Mouse (Mus musculus) gastrocnemius, adult 8-10 months (tissue): ENCODE measurements at regions not wholly inside any gene's neighbourhood (a gene's known extent, or its start where the extent isn't known, plus 50 kb on each side); places are given as distances from the start of the nearest gene placed in this dataset.

Source experiments
- DNase-seq, 2 experiments: peaks; one replicate each; pipeline ENCODE4 v3.0.0; 2022; ENCODE audit warnings: low spot score in 2 of 2

DNA sequence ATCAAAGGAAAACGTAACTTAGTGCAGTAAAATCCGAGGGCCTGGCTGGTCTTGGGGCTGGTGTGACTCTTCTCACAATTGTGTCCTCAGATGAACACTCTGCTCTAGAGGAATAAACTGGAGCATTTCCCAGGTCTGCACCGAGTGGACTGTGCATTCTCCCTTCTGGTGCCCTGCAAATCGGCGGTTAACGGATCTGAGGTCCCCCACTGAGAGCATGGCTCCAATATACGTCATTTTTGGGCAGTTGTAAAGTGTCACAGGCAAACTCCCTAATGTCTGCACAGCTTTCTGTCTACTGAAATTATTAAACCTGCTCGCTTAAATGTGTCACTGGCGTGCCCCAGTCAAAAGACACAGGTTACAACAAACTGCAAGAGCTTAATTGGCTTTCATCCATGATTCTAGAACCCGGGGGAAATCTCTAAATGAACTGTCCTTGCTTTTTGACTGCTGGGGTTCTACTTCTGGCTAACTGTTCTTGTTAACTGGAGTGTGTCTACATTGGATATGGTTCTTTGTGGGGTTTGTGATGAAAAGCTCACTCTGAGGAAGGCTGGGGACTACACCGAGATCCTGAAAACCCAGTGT lies 93.7 kb upstream of the Gm47985 start:
- DNase-seq, result no peak

DNA sequence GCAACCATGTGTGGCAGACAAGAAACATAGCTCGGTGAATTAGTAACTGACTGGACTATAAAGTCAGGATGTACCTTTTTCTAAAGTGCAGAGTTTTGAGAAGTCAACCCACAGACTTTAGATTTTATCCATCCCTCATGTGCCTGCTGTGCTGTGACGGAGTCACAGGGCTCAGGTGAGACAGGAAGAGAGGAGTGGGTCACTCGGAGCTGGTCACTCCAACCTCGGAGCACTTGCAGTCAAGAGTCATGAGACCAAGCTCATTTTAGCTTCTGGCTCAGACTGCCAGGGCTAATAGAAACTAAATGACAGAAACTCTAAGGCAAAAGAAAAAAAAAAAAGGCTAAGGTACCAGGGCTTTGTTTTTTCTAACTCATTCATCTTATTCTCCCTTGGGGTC lies 90.3 kb upstream of the Gm47985 start:
- no peak for DNase-seq

DNA sequence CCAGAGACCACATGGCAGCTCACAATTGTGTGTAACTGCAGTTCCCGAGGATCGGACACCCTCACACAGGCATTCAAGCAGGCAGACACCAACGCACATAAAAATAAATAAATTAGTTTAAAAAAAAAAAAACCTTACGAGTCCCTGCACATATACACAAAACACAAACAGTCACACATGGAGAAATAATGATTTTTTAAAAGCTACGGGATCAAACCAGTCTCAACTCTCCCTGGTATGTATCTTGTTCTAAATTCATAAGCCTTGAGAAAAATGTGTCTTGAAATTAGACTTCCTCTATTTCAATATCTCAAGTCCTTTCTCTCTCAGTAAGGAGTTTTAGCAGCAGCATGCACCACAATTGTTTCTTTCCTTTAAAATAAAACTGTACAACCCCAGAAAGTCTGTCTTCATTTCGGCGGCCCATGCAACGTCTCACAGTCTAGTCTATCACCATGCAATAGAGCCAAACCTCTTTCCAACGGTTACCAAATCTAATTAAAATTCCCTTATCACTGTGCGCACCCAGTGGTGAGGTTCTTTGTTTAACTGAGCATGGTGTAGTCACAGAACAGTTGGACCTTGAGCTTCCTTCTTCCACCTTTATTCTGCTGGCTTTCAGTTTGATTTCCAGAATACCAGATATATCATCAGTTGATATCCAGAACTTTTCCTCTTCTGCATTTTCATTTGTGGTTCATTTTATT lies 86.8 kb upstream of the Gm47985 start:
- no peak for DNase-seq

DNA sequence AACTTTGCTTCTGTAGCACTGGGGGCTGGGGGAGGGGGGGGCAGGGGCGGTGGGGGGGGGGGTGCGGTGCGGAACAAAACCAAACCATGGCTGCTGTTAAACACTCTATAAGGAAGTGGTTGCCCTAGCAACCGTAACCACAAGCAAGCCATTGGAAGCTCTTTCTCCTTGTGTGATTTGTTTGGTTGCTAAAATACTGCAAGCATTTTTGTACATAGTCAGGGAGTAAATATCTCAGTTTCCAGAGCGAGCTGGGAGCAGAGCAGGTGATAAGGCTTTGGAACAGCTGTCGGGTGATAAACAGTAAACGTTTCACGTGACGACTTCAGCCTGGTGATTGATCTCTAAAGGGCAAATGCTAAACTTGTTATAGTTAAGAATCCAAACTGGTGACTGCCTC lies 86.3 kb upstream of the Gm47985 start:
- DNase-seq, result no peak

DNA sequence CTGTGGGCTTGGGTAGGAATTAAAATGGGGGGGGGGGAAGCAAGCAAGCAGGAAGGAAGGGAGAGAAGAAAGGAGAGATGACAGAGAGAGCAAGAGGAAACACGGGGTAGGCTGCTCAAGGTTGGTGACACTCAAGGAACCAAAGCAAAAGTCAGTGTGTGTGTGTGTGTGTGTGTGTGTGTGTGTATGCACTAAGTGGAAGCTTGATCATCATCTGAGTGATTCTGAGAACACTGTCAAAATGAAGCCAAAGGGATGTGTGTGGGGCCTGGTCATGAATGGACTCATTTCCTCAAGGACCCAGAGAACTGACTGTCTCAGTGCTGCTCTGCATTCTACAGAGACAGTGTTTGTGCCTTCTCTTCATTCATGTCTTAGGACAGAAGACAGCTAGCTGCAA lies 84.8 kb upstream of the Gm47985 start:
- no peak for DNase-seq

DNA sequence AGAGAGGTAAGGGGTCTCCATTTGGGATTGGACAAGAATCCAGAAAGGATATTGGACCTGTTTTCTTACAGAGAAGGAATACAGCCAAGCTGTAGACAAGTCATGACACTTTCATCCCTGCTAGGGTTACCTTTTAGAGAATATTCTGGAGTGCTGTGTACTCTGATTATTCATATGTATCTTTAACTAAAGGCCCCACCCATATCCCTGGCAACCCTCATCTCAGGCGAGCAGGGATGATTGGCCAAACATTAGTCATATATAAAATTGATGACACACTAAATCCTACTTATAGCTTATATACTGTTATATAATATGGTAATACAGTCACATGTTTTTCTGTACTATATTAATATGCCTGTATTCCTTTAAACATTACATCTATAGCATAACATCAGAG lies 83.6 kb upstream of the Gm47985 start:
- DNase-seq, result no peak

DNA sequence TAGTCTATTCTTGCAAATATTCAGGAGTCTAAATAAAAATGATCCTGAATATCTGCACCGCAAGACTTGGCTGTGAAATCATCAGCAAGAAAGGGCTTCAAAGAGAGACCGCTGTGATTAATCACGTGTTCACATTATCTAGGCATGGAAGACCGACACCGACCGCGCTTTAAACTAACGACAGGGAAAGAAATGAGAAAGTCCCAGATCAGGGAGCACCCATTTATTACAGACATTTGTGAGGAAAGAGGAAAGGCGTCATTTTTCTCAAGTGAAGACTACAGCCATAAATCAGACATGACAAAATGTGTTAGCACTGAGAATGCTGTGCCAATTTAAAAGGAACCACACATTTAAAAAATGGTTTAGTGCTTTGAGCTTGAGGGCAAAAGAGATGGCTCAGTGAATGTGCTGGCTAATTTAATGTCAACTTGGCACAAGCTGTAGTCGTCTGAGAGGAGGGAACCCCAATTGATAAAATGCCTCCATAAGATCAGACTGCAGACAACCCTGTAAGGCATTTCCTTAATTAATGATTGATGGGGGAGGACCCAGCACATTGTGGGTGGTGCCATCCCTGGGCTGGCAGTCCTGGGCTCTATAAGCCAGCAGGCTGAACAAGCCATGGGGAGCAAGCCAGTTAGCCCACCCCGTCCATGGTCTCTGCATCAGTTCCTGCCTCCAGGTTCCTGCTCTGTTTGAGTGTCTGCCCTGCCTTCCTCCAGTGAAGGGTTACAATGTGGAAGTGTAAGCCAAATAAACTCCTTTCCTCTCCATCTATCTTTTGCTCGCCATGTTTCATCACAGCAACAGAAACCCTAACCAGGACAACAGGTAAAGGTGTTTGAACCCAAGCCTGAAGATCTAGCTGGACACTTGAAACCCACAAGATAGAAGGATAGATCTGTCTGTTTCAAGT lies 81.5 kb upstream of the Gm47985 start:
- DNase-seq, result no peak

DNA sequence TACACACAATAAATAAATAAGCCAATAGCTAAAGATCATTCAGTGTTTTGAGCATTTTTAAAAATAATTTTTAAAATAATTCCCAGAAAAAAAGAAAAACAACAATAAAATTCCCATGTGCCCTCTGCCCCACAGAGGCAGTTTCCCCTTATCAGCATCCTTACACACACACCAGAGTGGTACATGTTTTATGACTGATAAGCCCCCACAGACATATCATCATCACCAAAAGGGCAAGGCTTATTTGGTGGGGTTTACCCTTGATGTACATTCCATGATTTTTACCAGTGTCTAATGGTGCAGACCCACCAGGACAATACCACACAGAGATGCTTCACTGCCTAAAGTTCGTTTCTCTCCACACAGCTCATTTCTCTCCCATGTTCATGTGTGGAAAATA lies 80.8 kb upstream of the Gm47985 start:
- no peak for DNase-seq

DNA sequence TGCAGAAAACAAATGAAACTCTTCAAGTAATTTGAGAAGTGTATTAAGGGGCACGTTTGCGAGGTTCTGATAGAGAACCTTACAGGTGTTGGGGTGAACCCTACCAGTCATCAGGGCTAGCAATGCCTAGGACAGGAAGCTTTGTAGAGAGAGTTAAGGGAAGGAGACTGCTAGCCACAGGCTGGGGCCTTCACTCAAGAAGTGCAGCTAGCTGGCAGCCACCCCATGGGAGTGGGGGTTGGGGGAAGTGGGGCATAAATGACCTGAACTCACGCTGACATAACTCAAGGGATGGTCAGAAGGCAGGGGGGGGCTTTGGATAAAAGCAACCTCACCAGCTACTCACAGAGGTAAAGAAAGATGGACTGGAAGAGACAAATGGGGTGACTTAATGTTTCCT lies 80.3 kb upstream of the Gm47985 start:
- no peak for DNase-seq

DNA sequence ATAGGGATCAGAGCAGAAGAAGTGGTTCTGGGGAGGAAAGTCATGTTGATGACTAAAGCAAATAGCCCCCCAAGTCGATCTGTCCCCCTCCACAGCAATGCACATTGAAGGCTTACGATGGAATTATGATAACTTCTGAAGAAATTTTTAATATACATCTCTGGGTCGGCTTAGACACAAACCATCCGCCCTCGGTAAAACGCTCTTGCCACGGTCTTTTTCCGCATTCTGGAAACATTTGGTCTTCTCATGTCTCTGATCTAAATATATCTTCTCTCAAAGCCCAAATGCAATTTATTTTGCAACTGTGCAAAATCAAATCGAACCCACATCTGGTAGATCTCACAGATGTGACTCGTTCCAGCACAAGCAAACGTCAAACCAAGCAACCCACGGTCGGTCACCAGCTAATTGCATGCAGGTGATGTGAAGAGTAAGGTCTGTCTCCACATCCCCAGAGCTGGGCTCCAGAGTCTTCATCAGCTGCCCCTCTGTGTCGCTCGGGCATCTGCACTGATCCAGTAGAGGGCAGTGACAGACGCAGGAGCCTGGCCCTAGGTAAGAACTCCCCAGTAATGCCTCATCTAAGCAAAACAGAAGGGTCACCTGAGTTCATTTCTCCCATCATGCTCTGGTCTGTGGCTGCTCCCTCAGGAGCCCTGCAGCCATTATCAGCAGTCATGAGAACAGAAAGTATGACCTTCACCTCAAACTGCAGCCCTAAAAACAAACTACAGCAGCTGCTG lies 79.5 kb upstream of the Gm47985 start:
- no peak for DNase-seq

DNA sequence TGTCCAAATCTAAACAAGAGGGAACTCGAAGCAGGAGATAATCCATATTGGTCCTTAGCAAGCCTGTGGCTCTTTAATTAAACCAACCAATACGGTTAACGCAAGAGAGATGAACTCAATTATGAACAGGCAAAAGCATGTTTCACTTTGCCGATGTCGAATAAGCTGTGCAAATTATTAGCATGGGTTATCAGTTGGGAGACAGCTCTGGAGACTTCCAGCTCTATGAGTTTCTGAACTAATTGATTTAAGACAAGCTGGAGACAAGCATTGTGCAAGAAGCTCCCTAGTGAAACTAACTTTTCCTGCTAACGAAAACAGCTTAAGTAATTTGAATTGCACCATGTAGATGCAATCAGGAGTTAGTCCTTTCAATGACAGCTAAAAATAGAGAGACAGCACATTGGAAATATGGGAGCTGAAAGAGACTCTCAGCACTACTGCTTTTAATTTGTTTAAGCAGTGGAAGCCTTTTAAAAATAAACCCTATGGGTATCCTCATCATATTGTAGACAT lies 78.8 kb upstream of the Gm47985 start:
- DNase-seq, result no peak

DNA sequence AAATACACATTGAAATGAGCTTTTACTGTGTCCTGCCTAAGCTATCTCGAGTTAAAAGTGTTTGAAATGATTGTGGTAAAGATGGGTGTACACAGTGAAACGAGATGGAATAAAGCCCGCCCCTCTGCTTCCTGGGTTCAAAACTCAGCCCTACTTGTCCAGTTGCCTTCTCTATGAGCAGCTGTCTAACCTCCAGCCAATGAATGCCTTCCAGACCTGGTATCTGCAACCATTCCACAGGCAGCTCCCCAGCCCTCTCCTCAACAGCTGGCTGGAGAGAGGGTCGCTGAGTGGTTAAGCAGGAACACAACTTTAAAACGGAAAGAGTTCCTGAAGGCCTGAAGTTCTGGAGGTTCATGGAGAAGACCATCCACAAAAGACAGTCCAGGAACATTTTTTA lies 78.0 kb upstream of the Gm47985 start:
- no peak for DNase-seq

DNA sequence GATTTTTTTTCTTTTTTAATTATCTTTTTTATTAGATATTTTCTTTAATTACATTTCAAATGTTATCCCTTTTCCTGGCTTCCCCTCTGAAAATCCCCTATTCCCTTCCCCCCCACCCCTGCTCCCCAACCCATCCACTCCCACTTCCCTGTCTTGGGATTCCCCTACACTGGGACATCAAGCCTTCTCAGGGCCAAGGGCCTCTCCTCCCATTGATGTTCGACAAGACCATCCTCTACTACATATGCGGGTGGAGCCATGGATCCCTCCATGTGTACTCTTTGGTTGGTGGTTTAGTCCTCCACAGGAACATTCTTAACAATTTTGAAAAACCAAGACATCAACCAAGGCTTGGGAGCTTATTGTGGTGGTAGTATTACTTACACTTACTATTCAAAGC lies 77.5 kb upstream of the Gm47985 start:
- DNase-seq, result no peak

DNA sequence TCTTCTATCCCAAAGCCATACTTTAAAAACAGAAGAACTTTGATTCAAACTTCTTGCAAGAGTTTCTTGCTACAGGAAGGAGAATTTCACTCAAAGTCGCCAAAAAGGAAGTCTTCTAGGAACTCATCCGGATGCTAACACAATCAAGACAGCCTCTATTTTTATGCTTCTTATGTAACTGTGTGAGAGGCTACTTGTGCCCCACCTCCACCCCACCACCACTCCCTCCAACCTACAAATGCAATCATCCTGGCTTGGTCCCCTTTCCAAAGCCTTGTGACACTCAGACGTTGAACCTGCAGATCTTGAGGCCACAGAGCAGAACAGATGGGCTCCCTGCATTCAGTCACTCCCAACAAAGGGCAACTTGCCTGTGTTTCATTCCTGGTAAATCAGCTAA lies 77.1 kb upstream of the Gm47985 start:
- DNase-seq, result no peak

DNA sequence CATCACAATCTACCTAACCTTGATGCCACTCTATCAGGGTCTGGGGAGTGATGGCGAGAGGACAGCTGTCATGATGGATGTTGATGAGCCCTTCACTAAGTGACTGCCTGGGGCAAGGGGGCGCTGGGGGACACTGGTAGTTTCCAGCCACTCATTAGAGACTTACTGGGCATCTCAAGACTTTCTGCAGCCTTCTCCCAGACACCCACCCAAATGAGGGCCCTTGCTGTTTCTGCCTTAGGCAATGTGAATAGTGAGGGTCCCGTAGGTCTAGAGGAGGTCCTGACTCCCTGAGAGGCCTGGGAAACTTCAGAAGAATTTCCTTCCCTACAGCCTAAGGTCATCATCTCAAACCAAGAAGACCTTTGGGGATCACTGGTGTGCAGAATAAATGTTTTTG lies 74.9 kb upstream of the Gm47985 start:
- no peak for DNase-seq

DNA sequence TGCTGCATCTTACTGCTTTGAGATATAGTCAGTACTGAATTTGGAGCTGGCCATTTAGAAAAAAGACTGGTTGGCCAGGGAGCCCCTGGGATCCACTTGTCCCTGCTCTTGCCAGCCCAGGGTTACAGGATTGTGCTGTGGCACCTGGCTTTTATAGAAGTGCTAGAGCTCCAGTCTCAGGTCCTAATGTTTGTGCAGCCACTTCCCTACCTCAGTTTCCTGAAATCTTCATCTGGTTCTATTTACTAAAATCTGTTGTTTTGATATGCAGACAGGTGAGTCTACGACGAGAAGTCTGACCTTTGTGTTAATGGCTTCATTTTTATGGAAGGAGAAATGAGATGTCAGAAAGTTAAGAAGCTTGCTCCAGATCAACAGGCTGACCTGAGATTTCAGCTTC lies 73.0 kb upstream of the Gm47985 start:
- DNase-seq, result no peak

DNA sequence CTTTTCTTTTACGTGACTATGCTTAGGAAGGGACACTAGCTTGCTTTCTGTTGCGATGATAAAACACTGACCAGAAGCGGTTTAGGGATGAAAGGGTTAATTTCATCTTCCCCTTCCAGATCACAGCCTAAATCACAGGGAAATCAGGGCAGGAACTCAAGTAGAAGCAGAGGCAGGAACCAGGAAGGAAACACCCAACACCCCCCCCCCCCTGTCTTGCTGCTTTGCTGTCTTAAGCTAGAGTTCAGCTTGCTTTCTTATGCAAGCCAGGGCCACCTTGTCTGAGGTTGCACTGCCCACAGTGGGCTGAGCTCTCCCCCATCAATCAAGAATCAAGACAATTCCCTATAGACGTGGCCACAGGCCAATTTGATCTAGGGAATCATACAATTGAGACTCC lies 71.9 kb upstream of the Gm47985 start:
- no peak for DNase-seq

DNA sequence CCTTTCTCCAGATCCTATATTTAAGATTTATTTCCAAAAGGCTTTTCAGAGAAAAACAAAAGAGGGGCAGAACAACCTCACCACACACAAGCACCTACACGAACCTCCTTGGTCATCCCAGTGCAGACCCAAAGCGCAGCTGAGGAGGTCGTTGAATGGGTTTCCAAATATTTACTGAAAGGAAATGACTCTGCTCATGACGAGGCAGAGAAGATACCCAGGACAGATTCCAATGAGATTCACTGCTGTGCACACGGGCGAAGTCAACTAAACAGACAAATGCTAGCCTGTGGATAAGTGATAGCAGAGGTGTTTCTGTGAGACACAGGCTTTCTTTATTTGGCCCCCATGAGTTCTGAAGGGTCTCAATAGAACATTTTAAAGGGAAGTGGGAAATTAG lies 70.7 kb upstream of the Gm47985 start:
- no peak for DNase-seq

DNA sequence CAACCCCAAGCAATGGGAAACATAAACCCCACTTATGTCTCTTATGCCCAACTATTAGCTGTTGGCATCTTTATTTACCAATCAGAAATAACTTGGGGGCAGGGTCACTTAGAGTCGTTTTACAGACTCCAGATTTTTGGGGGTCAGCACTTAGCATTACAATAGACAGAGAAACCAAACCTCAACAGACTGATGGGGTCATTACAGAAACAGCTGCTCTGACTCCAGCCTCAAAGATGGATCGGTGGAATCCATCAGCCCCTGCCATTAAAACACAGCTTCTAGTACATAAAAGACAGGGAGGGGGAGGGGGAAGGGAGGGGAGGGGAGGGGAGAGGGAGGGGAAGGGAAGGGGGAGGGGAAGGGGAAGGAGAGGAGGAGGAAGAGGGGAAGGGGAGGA lies 69.9 kb upstream of the Gm47985 start:
- no peak for DNase-seq

DNA sequence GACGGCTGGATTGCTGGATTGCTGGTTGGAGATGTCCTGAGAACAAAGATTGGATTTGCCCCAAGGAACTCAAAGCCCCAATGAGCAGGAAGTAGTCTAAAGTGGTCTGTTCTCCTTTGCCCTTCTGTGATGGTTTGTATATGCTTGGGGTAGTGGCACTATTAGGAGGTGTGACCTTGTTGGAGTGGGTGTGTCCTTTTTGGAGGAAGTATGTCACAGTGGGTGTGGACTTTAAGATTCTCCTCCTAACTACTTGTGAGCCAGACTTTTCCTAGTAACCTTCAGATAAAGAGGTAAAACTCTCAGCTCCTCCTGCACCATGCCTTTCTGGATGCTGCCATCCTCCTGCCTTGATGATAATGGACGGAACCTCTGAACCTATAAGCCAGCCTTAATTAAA lies 69.1 kb upstream of the Gm47985 start:
- DNase-seq, result no peak

DNA sequence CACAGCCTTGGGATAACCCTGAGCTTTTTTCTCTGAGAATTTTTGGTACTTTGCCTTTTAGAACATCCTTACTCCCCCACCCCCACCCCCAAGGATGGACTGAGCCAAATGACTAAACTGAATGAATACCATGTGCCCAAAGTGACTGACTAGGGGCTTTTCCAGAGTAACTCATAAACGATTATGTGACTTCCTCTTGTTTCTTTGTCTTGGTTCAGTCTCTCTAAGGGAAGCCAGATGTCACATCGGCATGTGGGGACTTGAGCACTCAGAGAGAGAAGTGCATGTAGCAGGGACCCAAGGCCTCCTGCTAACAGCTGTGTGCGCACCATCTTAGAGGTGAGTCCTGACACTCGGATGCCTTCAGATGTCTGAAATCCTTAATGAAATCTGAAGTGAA lies 63.8 kb upstream of the Gm47985 start:
- no peak for DNase-seq

DNA sequence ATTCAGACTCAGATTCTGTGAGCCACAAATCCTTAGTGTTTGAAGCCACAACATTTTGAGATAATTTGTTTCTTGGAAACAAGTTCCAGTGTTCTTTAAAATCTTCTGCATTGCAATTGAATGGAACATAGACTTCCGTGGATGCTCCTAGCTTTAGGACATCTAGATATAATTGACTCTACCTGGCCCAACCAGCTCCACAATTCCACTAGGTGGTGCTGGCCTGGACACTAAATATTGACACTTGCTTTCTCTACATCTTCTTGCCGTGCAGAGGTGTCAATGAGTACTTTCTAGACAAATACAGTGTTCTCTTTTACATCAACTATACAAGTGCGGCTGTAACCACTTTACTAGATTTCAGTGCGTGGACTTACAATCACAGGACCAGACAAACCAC lies 63.4 kb upstream of the Gm47985 start:
- DNase-seq, result no peak
